Mouse (Mus musculus) kidney, adult 2 months (tissue): Measurements from ENCODE around the gene Dnajc14. TPM values are rescaled to one million over a fixed set of nuclear protein-coding genes. Genes with fewer than 3 reads are reported as not detected.

Experiments
- DNase-seq: peaks from one replicate; pipeline ENCODE4 v3.0.0; 2021
- H3K27ac ChIP-seq: fragments of 200-500 bp; 2 replicates; pipeline ENCODE4 v1.5.1; 2012; ENCODE audit warnings: low read depth, low read length, control low read depth, inconsistent platforms; ENCODE audit not compliant: insufficient read depth
- H3K27me3 ChIP-seq: fragments of 200-500 bp; replicated peaks from 2 replicates; pipeline ENCODE4 v1.6.1; 2012; ENCODE audit warnings: mild to moderate bottlenecking, moderate library complexity, low read length, inconsistent platforms; ENCODE audit not compliant: control insufficient read depth, insufficient read depth
- H3K36me3 ChIP-seq: fragments of 200-500 bp; 2 replicates; pipeline ENCODE4 v1.6.1; 2012; ENCODE audit warnings: mild to moderate bottlenecking, moderate library complexity, low read length, inconsistent platforms; ENCODE audit not compliant: control insufficient read depth, insufficient read depth
- H3K4me1 ChIP-seq: fragments of 200-500 bp; 2 replicates; pipeline ENCODE4 v1.6.1; 2011; ENCODE audit warnings: low read length; ENCODE audit not compliant: control insufficient read depth, insufficient read depth
- H3K4me3 ChIP-seq: fragments of 200-500 bp; 2 replicates; pipeline ENCODE4 v1.5.1; 2011; ENCODE audit warnings: mild to moderate bottlenecking, low read depth, low read length, control low read depth; ENCODE audit not compliant: insufficient read depth
- CTCF ChIP-seq: fragments of 200-500 bp; conservative IDR thresholded peaks from 2 replicates; pipeline ENCODE4 v1.5.1; 2011; ENCODE audit warnings: low read depth, mild to moderate bottlenecking, control low read depth, low read length, moderate library complexity, mixed read lengths; ENCODE audit not compliant: insufficient read depth, insufficient read length
- POLR2A ChIP-seq: fragments of 200-500 bp; IDR thresholded peaks from one replicate; pipeline ENCODE4 v1.6.1; 2011; ENCODE audit warnings: low read depth, low read length, control low read depth
- WGBS: fragments of 180-500 bp; shearing (Covaris S2); methylation state at CpG from one replicate; pipeline ENCODE4 v1.1.7; 2018; 5-methylcytosine and 5-hydroxymethylcytosine counted together
- polyA plus RNA-seq: library from polyadenylated mRNA; depleted of rRNA; stranded (reverse); fragments of >200 nt; gene quantifications from 2 replicates; pipeline ENCODE4 v1.2.3, GENCODE M21; 2012

Dnajc14 gene
- polyA plus RNA-seq, 1 experiment, result 17.3 TPM

DNA sequence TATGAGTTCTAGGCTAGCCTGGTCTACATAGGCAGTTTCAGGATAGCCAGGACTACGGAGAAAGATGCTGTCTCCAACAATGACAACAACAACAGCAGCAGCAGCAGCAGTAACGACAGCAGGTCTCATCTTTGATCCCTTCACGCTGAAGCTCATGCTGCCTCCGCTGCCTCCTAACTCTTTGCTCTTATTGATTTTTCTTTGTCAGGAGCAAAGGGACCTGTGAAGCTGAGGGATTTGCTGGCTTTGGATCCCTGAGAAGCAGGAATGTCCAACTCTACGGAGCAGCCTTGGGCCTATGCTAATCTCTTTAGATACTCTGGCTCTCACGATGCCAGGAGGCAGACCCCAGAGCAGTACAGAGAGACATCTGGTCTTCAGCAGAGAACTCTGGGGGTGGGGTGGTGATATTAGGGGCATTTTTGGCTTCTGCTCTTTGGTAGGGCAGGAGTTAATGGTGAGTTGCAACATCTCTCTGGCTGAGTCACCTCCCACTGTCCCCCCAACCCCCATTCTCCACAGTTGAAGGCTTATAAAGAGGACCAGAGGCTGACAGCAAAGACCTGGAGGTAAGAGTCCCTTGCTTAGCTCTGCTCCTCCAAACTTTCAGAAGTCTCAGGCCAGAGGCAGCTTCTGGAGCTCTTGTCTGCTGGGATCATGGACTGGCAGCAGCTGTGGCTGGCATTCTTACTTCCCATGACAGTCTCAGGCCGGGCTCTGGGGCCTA lies 13.3 kb upstream of the Dnajc14 start, which contains the start of gene Mmp19:
TSS of gene Mmp19 (plus strand) at position 513 of the 727 bp plus-strand sequence.
- Histone ChIP-seq H3K4me1 (no peaks in the 10 kb centered on the region), H3K36me3 (no peaks in the 10 kb centered on the region), H3K27ac (no peak within 1 kb of the TSS), H3K4me3 (no peak within 1 kb of the TSS; the same call in 1 of the 2 replicates), H3K27me3 (no peaks in the 10 kb centered on the region)
- no peak for DNase-seq
- 78% methylated on average over 7 of the region's 7 CpGs for WGBS
- TF ChIP-seq POLR2A (no peak), CTCF (no peak)

DNA sequence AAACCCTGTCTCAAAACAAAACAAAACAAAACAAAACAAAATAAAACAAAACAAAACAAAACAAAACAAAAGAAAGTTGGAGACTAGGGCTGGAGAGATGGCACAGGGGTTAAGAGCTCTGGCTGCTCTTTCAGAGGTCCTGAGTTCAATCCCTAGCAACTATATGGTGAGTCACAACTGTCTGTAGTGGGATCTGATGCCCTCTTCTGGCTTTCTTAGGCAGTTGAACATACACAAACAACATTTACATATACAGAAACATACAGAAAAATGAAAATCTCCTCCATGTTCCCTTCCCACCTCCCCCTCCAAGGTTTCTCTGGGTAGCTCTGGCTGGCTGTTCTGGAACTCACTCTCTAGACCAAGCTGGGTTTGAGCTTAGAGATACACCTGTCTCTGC lies 11.8 kb upstream of the Dnajc14 start:
- no peak for TF ChIP-seq CTCF
- no peak for TF ChIP-seq POLR2A
- H3K4me3 ChIP-seq, result no peak overlapping the region
- H3K27me3 ChIP-seq, result no peaks in the 10 kb centered on the region
- H3K36me3 ChIP-seq, result no peaks in the 10 kb centered on the region
- no peaks in the 10 kb centered on the region for H3K4me1 ChIP-seq
- H3K27ac ChIP-seq, result no peak overlapping the region
- no peak for DNase-seq

DNA sequence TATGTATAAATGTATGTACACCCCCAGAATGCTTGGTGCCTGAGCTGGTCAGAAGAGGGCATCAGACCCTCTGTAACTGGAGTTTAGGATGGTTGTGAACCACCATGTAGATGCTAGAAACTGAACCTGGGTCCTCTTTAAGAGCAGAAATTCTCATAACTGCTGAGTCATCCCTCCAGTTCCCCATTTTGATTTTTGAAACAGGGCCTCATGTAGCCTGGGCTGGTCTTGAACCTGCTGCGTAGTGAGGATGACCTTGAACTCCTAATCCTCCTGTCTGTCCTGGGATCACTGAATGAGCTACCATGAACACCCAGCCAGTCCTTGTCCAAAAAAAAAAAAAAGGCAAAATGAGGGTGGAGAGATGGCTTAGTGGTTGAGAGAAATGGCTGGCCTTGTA lies 10.6 kb upstream of the Dnajc14 start:
- no peak overlapping the region for H3K4me3 ChIP-seq
- 97% methylated on average over 1 of the region's 1 CpGs for whole genome bisulfite sequencing
- no peak for TF ChIP-seq CTCF
- no peak for TF ChIP-seq POLR2A
- H3K27ac ChIP-seq, result no peak overlapping the region
- no peaks in the 10 kb centered on the region for H3K4me1 ChIP-seq
- no peaks in the 10 kb centered on the region for H3K36me3 ChIP-seq
- no peaks in the 10 kb centered on the region for H3K27me3 ChIP-seq
- no peak for DNase-seq

DNA sequence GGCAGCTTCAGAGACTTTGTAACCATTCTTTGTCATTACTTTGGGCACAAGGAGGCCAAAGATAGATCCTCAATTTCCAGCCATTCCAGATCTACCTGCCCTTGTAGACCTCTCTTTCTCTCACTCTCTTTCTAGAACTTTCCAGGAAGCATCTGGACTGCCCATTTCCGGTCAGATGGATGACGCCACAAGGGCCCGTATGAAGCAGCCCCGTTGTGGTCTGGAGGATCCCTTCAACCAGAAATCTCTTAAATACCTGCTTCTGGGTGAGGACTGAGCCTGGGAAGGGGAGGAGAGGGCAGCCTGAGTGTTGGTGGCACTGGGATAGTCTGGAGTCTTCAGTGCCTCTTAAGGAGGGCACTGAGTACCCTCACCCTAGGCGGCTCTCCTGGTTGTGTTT lies 9.5 kb upstream of the Dnajc14 start:
- Histone ChIP-seq H3K27me3 (no peaks in the 10 kb centered on the region), H3K36me3 (no peaks in the 10 kb centered on the region), H3K27ac (no peak overlapping the region), H3K4me3 (no peak overlapping the region), H3K4me1 (no peaks in the 10 kb centered on the region)
- TF ChIP-seq POLR2A, result no peak
- no peak for TF ChIP-seq CTCF
- WGBS, result 83% methylated on average over 5 of the region's 5 CpGs
- DNase-seq, result no peak

DNA sequence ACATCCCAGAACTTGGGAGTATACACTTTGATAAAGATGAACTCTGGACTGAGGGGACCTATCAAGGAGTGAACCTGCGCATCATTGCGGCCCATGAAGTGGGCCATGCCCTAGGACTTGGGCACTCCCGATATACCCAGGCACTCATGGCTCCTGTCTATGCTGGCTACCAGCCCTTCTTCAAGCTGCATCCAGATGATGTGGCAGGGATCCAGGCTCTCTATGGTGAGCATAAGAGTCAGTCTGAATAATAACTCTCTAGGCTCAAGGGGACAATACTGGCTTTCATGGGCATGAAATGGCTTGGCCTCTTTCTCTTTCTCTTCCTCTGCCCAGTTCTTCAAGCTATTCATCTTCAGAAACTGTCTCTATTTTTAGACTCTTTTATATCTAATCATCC lies 8.3 kb upstream of the Dnajc14 start:
- no peaks in the 10 kb centered on the region for H3K4me1 ChIP-seq
- no peak for DNase-seq
- H3K27ac ChIP-seq, result no peak overlapping the region
- TF ChIP-seq CTCF, result no peak
- no peak for TF ChIP-seq POLR2A
- H3K36me3 ChIP-seq, result no peaks in the 10 kb centered on the region
- H3K4me3 ChIP-seq, result no peak overlapping the region
- 98% methylated on average over 3 of the region's 3 CpGs for WGBS
- H3K27me3 ChIP-seq, result no peaks in the 10 kb centered on the region

DNA sequence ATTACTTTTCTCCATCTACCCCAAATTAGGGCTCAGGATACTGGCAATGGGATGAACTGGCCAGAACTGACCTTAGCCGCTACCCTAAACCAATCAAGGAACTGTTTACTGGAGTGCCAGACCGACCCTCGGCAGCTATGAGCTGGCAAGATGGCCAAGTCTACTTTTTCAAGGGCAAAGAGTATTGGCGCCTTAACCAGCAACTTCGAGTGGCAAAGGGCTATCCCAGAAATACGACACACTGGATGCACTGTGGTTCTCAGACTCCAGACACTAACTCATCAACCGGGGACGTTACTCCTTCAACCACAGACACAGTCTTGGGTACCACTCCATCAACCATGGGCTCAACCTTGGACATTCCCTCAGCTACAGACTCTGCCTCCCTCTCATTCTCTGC lies 5.2 kb upstream of the Dnajc14 start:
- 95% methylated on average over 8 of the region's 8 CpGs for WGBS
- TF ChIP-seq CTCF (no peak), POLR2A (no peak)
- no peak overlapping the region for H3K27ac ChIP-seq
- H3K27me3 ChIP-seq, result no peaks in the 10 kb centered on the region
- no peak overlapping the region for H3K4me3 ChIP-seq
- no peak for DNase-seq
- H3K36me3 ChIP-seq, result no peaks in the 10 kb centered on the region
- H3K4me1 ChIP-seq, result no peaks in the 10 kb centered on the region

DNA sequence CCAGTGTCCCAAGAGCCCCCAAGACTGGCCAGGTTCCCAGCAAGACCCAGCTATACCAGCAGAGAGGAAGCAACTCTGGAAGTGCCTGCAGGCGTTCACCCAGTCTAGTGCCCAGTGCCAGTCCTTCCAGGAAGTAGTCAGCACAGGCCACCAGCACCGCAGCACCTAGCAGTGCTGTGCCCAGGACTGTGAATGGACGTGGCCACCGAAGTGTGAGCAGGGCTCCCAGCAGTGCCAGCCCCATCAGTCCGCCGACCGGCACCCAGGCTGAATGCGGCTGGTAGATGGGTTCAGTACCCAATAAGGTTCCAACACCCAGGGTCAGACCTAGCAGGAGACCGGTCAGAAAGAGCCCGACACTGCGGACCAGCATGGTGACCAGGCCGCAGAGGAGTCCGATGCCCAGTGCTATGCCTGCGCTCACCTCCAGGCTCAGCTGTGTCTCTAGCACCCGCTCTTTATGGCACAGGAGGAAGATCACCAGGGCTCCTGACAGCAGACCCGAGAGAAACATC lies 1.8 kb upstream of the Dnajc14 start:
- TF ChIP-seq CTCF (no peak), POLR2A (no peak)
- Histone ChIP-seq H3K36me3 (no peaks in the 10 kb centered on the region), H3K4me1 (peaks cover 9% of the 10 kb centered on the region; the same call in 1 of the 2 replicates), H3K27me3 (no peaks in the 10 kb centered on the region), H3K27ac (no peak overlapping the region), H3K4me3 (no peak overlapping the region)
- WGBS, result 93% methylated on average over 16 of the region's 16 CpGs
- no peak for DNase-seq

DNA sequence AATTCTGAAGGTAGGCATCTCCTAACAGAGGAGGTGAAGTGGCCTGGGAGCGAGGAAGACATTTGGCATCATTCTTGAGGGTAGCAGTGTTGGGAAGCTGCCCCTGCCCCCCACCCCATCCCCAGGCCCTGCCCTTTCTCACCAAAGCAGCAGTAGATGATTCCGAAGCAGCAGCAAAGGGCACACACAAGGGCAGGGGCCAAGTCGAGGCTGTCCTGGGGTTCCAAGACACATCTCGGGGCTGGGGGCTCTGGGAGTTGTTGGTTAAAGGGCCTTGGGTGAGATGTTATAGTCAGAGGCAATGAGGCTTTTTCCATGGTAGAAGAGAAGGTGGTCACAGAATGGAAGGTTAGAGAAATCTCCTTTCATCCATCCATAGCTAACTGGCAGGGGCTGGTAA lies 906 bp upstream of the Dnajc14 start:
- Histone ChIP-seq H3K4me1 (peaks cover 12% of the 10 kb centered on the region; the same call in 1 of the 2 replicates), H3K4me3 (no peak overlapping the region), H3K27ac (no peak overlapping the region), H3K36me3 (no peaks in the 10 kb centered on the region), H3K27me3 (no peaks in the 10 kb centered on the region)
- WGBS, result 74% methylated on average over 4 of the region's 4 CpGs
- TF ChIP-seq CTCF (no peak), POLR2A (no peak)
- DNase-seq, result no peak
